Mouse (Mus musculus): ENCODE results near the gene Sbf2. TPM values are rescaled to one million over a fixed set of nuclear protein-coding genes. Genes with fewer than 3 reads are reported as not detected.

The Sbf2 gene
- polyA plus RNA-seq, 1 experiment: 37.0 TPM

- Histone ChIP-seq H3K36me3 (ENCODE audit: control insufficient read depth, insufficient read depth, low read length) (no peaks in the 10 kb centered on the region), H3K4me3 (ENCODE audit: control insufficient read depth, low read depth, low read length) (no peak overlapping the region), H3K27me3 (ENCODE audit: control insufficient read depth, insufficient read depth, low read length) (no peaks in the 10 kb centered on the region), H3K27ac (ENCODE audit: control insufficient read depth, insufficient read depth, low read depth, low read length) (no peak overlapping the region), H3K4me1 (ENCODE audit: control insufficient read depth, insufficient read depth, low read length) (no peaks in the 10 kb centered on the region)
- TF ChIP-seq CTCF (IDR thresholded peaks at IDR 0.05; ENCODE audit: control insufficient read depth, insufficient read depth, insufficient replicate concordance, low read depth, low read length) (no peak), POLR2A (IDR thresholded peaks at IDR 0.05; ENCODE audit: control insufficient read depth, low read depth, low read length) (no peak)
These were observed 293.6 kb downstream of the Sbf2 start for GRCm38 (mm10) chr7:110321106-110321505.

- Histone ChIP-seq H3K4me1 (ENCODE audit: control insufficient read depth, insufficient read depth, low read length) (no peaks in the 10 kb centered on the region), H3K27me3 (ENCODE audit: control insufficient read depth, insufficient read depth, low read length) (no peaks in the 10 kb centered on the region), H3K36me3 (ENCODE audit: control insufficient read depth, insufficient read depth, low read length) (peaks cover 3% of the 10 kb centered on the region), H3K4me3 (ENCODE audit: control insufficient read depth, low read depth, low read length) (no peak overlapping the region), H3K27ac (ENCODE audit: control insufficient read depth, insufficient read depth, low read depth, low read length) (no peak overlapping the region)
- TF ChIP-seq POLR2A (IDR thresholded peaks at IDR 0.05; ENCODE audit: control insufficient read depth, low read depth, low read length) (no peak), CTCF (IDR thresholded peaks at IDR 0.05; ENCODE audit: control insufficient read depth, insufficient read depth, insufficient replicate concordance, low read depth, low read length) (no peak)
These were observed 295.7 kb downstream of the Sbf2 start for GRCm38 (mm10) chr7:110318971-110319519.

GRCm38 (mm10) chr7:110317412-110317811 lies 297.3 kb downstream of the Sbf2 start:
- no peak for TF ChIP-seq CTCF (IDR thresholded peaks at IDR 0.05; ENCODE audit: control insufficient read depth, insufficient read depth, insufficient replicate concordance, low read depth, low read length)
- TF ChIP-seq POLR2A (IDR thresholded peaks at IDR 0.05; ENCODE audit: control insufficient read depth, low read depth, low read length): no peak
- no peak overlapping the region for H3K4me3 ChIP-seq (ENCODE audit: control insufficient read depth, low read depth, low read length)
- H3K27ac ChIP-seq (ENCODE audit: control insufficient read depth, insufficient read depth, low read depth, low read length): no peak overlapping the region
- H3K36me3 ChIP-seq (ENCODE audit: control insufficient read depth, insufficient read depth, low read length): peaks cover 3% of the 10 kb centered on the region
- H3K4me1 ChIP-seq (ENCODE audit: control insufficient read depth, insufficient read depth, low read length): no peaks in the 10 kb centered on the region
- H3K27me3 ChIP-seq (ENCODE audit: control insufficient read depth, insufficient read depth, low read length): no peaks in the 10 kb centered on the region

GRCm38 (mm10) chr7:110315352-110315751 lies 299.4 kb downstream of the Sbf2 start:
- Histone ChIP-seq H3K4me3 (ENCODE audit: control insufficient read depth, low read depth, low read length) (no peak overlapping the region), H3K36me3 (ENCODE audit: control insufficient read depth, insufficient read depth, low read length) (peaks cover 5% of the 10 kb centered on the region), H3K27me3 (ENCODE audit: control insufficient read depth, insufficient read depth, low read length) (no peaks in the 10 kb centered on the region), H3K27ac (ENCODE audit: control insufficient read depth, insufficient read depth, low read depth, low read length) (no peak overlapping the region), H3K4me1 (ENCODE audit: control insufficient read depth, insufficient read depth, low read length) (no peaks in the 10 kb centered on the region)
- no peak for TF ChIP-seq CTCF (IDR thresholded peaks at IDR 0.05; ENCODE audit: control insufficient read depth, insufficient read depth, insufficient replicate concordance, low read depth, low read length)
- TF ChIP-seq POLR2A (IDR thresholded peaks at IDR 0.05; ENCODE audit: control insufficient read depth, low read depth, low read length): no peak

GRCm38 (mm10) chr7:110314401-110314890 lies 300.3 kb downstream of the Sbf2 start:
- no peak overlapping the region for H3K27ac ChIP-seq (ENCODE audit: control insufficient read depth, insufficient read depth, low read depth, low read length)

GRCm38 (mm10) chr7:110313392-110314055 lies 301.2 kb downstream of the Sbf2 start:
- no peak for TF ChIP-seq POLR2A (IDR thresholded peaks at IDR 0.05; ENCODE audit: control insufficient read depth, low read depth, low read length)
- TF ChIP-seq CTCF (IDR thresholded peaks at IDR 0.05; ENCODE audit: control insufficient read depth, insufficient read depth, insufficient replicate concordance, low read depth, low read length): no peak
- H3K36me3 ChIP-seq (ENCODE audit: control insufficient read depth, insufficient read depth, low read length): peaks cover 5% of the 10 kb centered on the region
- no peak overlapping the region for H3K4me3 ChIP-seq (ENCODE audit: control insufficient read depth, low read depth, low read length)

More at GRCm38 (mm10) chr7:110314401-110314890, 300.3 kb downstream of the Sbf2 start:
- peaks cover 5% of the 10 kb centered on the region for H3K36me3 ChIP-seq (ENCODE audit: control insufficient read depth, insufficient read depth, low read length)
- H3K4me1 ChIP-seq (ENCODE audit: control insufficient read depth, insufficient read depth, low read length): no peaks in the 10 kb centered on the region
- H3K27me3 ChIP-seq (ENCODE audit: control insufficient read depth, insufficient read depth, low read length): no peaks in the 10 kb centered on the region
- no peak overlapping the region for H3K4me3 ChIP-seq (ENCODE audit: control insufficient read depth, low read depth, low read length)
- no peak for TF ChIP-seq CTCF (IDR thresholded peaks at IDR 0.05; ENCODE audit: control insufficient read depth, insufficient read depth, insufficient replicate concordance, low read depth, low read length)
- TF ChIP-seq POLR2A (IDR thresholded peaks at IDR 0.05; ENCODE audit: control insufficient read depth, low read depth, low read length): no peak

GRCm38 (mm10) chr7:110309246-110309645 lies 305.5 kb downstream of the Sbf2 start:
- peaks cover 2% of the 10 kb centered on the region; the same call in 1 of the 2 replicates for H3K36me3 ChIP-seq (ENCODE audit: control insufficient read depth, insufficient read depth, low read length)
- no peaks in the 10 kb centered on the region; the same call in 1 of the 2 replicates for H3K4me1 ChIP-seq (ENCODE audit: control insufficient read depth, insufficient read depth, low read length)
- H3K4me3 ChIP-seq (ENCODE audit: control insufficient read depth, low read depth, low read length): no peak overlapping the region

More at GRCm38 (mm10) chr7:110313392-110314055, 301.2 kb downstream of the Sbf2 start:
- Histone ChIP-seq H3K27ac (ENCODE audit: control insufficient read depth, insufficient read depth, low read depth, low read length) (no peak overlapping the region), H3K4me1 (ENCODE audit: control insufficient read depth, insufficient read depth, low read length) (no peaks in the 10 kb centered on the region), H3K27me3 (ENCODE audit: control insufficient read depth, insufficient read depth, low read length) (no peaks in the 10 kb centered on the region)

More at GRCm38 (mm10) chr7:110309246-110309645, 305.5 kb downstream of the Sbf2 start:
- Histone ChIP-seq H3K27me3 (ENCODE audit: control insufficient read depth, insufficient read depth, low read length) (no peaks in the 10 kb centered on the region), H3K27ac (ENCODE audit: control insufficient read depth, insufficient read depth, low read depth, low read length) (no peak overlapping the region)
- TF ChIP-seq POLR2A (IDR thresholded peaks at IDR 0.05; ENCODE audit: control insufficient read depth, low read depth, low read length) (no peak), CTCF (IDR thresholded peaks at IDR 0.05; ENCODE audit: control insufficient read depth, insufficient read depth, insufficient replicate concordance, low read depth, low read length) (no peak)
